Mouse (Mus musculus): ENCODE results near the gene Ndufaf7.

DNA sequence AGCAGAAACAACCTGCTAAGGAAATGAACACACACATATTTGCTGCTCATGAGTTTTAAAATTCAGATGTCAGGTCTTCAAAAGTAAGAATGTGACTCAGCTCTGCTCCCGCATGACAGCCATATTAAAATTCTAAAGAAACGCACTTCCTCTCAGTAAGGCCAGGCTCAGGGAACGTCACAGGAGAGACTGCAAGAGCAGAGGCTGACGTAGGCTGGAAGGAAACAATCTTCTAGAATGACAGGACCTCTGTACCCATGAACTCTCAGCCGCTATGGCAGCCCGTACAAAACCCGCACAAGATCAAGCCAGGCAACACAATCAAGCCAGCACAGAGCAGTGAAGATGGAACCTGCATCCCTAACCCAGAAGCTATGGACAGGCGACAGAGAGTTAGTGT lies 52.1 kb downstream of the Ndufaf7 start:
- TF ChIP-seq POLR2A (IDR thresholded peaks at IDR 0.05; ENCODE audit: insufficient read depth, low read length) (no peak), EP300 (IDR thresholded peaks at IDR 0.05; ENCODE audit: insufficient read depth, low read depth, low read length) (no peak)

Measured in ES-Bruce4 (cell line).